Mouse (Mus musculus) liver, postnatal 0 days (tissue): ENCODE data around the gene Ddx11.

Experiments
- CTCF ChIP-seq: sonication (generic); IDR thresholded peaks from 2 replicates; pipeline ENCODE4 v1.5.1; 2016; ENCODE audit warnings: antibody characterized with exemption, low read depth
- EP300 ChIP-seq: IDR thresholded peaks from 2 replicates; pipeline ENCODE4 v1.6.1; 2016; ENCODE audit warnings: antibody characterized with exemption, low read depth, mild to moderate bottlenecking

DNA sequence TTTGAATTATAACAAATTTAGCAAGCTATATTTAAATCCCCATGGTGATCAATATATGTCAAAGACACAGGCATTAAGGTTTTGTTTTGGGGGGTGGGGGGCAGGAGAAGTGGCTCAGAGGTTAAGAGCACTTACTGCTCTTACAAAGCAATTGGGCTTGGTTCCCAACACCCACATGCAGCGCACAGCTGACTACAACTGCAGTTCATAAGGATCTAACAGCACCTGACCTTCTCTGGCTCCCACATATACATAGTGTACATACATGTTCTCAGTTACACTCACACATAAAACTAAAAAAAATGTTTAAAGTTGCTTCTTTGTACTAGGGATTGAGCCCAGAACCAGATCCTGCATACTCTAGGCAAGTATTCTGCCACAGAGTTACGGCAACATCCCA lies 31.9 kb upstream of the Ddx11 start:
- TF ChIP-seq CTCF = no peak
- TF ChIP-seq EP300 = no peak
